Mouse (Mus musculus) midbrain, embryonic 10.5 days (tissue): ENCODE measurements around the gene Tbl1xr1. TPM values are rescaled to one million over a fixed set of nuclear protein-coding genes. Genes with fewer than 3 reads are reported as not detected.

Source experiments
- DNase-seq: peaks from one replicate; pipeline ENCODE4 v3.0.0-alpha.2; 2017; ENCODE audit warnings: low spot score
- H3K27ac ChIP-seq: fragments of 300-500 bp; sonication (generic); replicated peaks from 2 replicates; pipeline ENCODE4 v1.5.1; 2016; ENCODE audit warnings: mild to moderate bottlenecking
- H3K27me3 ChIP-seq: fragments of 300-500 bp; sonication (generic); 2 replicates; pipeline ENCODE4 v1.6.1; 2016; ENCODE audit warnings: low read depth, mild to moderate bottlenecking; ENCODE audit not compliant: poor library complexity, severe bottlenecking
- H3K36me3 ChIP-seq: fragments of 300-500 bp; sonication (generic); 2 replicates; pipeline ENCODE4 v1.6.1; 2016; ENCODE audit warnings: mild to moderate bottlenecking, moderate library complexity
- H3K4me1 ChIP-seq: fragments of 300-500 bp; sonication (generic); 2 replicates; pipeline ENCODE4 v1.6.1; 2016
- H3K4me3 ChIP-seq: fragments of 300-500 bp; sonication (generic); 2 replicates; pipeline ENCODE4 v1.5.1; 2016; ENCODE audit warnings: mild to moderate bottlenecking, moderate library complexity
- H3K9me3 ChIP-seq: fragments of 300-500 bp; sonication (generic); replicated peaks from 2 replicates; pipeline ENCODE4 v1.6.1; 2016; ENCODE audit warnings: mild to moderate bottlenecking
- WGBS: fragments of 180-500 bp; shearing (Covaris S2); methylation state at CpG from one replicate; pipeline ENCODE4 v1.1.7; 2016; 5-methylcytosine and 5-hydroxymethylcytosine counted together
- polyA plus RNA-seq: library from polyadenylated mRNA; unstranded; fragments of >200 nt; fragmentation: Nextera tagmentation; extraction: Ambion mirVana; gene quantifications from 2 replicates; pipeline ENCODE4 v1.2.1, GENCODE M21; 2016

Tbl1xr1 gene
- polyA plus RNA-seq, 1 experiment from 2014 or later, result 20.7 TPM

DNA sequence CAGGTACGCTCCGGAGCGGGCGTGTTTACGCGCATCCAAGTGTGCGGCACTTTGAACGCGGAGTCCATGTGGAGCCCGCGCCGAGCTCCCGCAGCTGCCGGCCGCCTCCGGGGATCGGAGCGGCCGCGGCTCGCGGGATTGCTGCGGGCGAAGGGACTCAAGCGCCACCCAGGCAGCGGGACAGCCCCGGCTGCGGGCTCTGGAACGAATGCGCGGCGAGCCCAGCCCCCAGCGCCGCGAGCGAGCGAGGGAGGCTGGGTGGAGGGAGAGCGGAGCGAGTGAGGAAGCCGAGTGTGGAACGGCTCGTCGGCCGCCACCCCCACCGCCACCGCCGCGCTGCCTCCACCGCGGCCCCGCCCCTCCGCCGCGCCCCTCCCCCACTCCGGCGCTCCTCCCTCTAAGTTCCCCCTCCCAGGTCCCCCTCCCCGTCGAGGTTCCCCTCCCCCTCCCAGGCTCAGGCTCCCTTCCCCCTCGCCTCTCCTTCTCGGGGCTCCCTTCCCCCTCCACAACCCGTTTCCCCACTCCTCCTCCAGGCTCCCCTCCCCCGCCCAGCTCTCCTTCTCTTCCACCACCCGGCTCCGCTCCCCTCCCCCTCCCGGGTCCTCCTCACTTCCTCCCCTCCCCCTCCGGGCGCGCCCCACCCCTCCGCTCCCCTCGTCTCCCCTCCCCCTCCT is 428 bp upstream of the Tbl1xr1 start:
- Histone ChIP-seq H3K36me3 (peaks cover 10% of the 10 kb centered on the region), H3K9me3 (no peaks in the 10 kb centered on the region), H3K27me3 (no peaks in the 10 kb centered on the region), H3K4me1 (peaks cover 32% of the 10 kb centered on the region), H3K27ac (peak overlapping the region; percentile 100), H3K4me3 (peak overlapping the region; percentile 92)
- 0% methylated on average over 32 of the region's 70 CpGs for WGBS
- DNase-seq, result peak; percentile 97

GRCm38 (mm10) chr3:22076936-22077656 is 644 bp downstream of the Tbl1xr1 start:
- Histone ChIP-seq H3K27me3 (no peaks in the 10 kb centered on the region), H3K9me3 (no peaks in the 10 kb centered on the region), H3K4me3 (peak overlapping the region; percentile 92), H3K36me3 (peaks cover 15% of the 10 kb centered on the region), H3K4me1 (peaks cover 32% of the 10 kb centered on the region), H3K27ac (peak overlapping the region; percentile 100)
- DNase-seq, result no peak
- under 1% methylated on average over 64 of the region's 64 CpGs for WGBS

DNA sequence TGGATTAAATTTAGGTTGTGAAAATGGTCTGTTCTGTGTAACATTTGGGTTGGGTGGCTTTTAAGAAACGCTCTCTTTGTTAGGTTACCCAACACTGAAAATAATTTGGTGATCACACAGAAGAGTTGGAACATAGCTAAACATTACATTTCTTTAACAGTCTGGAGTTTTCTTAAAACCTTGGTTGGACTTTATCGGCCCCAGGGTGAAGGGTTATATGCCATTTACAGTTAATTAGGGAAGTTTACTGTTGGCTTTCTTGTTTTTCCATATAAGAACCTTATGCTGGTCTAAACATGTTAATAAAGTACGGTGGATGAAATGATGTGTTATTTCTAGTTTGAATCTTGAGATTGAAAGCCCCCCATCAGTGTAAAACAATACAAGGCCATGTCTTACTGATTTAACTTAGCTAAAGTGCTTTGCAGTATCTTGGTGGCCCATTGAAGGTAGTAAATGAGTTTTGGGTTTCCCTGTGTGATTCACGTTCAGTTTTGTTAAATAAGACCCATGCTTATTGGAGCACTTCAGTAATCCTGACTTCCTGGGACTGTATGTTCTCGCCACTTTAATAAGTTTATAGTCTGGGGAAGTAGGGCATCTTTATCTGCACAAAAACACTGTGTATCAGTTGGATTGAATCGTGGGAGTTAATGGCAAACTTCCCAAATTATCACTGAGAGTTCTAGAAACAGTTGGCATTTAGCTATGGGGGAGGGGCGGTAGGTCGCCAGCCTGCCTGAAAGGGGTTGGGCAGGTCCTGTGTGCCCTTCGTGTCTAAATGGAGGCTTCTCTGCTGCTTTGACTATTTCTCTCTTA is 1.4 kb downstream of the Tbl1xr1 start:
- no peaks in the 10 kb centered on the region for H3K9me3 ChIP-seq
- 7% methylated on average over 9 of the region's 9 CpGs for WGBS
- peak; percentile 24 for DNase-seq
- H3K27me3 ChIP-seq, result no peaks in the 10 kb centered on the region
- peaks cover 32% of the 10 kb centered on the region for H3K4me1 ChIP-seq
- H3K27ac ChIP-seq, result peak overlapping the region; percentile 100
- peaks cover 15% of the 10 kb centered on the region for H3K36me3 ChIP-seq
- H3K4me3 ChIP-seq, result peak overlapping the region; percentile 92

GRCm38 (mm10) chr3:22078529-22078928 is 2.1 kb downstream of the Tbl1xr1 start:
- peaks cover 32% of the 10 kb centered on the region for H3K4me1 ChIP-seq
- no peaks in the 10 kb centered on the region for H3K9me3 ChIP-seq
- no peaks in the 10 kb centered on the region for H3K27me3 ChIP-seq
- DNase-seq, result no peak
- peaks cover 15% of the 10 kb centered on the region for H3K36me3 ChIP-seq
- H3K4me3 ChIP-seq, result peak overlapping the region; percentile 92
- peak overlapping the region; percentile 100 for H3K27ac ChIP-seq
- 58% methylated on average over 3 of the region's 3 CpGs for WGBS

DNA sequence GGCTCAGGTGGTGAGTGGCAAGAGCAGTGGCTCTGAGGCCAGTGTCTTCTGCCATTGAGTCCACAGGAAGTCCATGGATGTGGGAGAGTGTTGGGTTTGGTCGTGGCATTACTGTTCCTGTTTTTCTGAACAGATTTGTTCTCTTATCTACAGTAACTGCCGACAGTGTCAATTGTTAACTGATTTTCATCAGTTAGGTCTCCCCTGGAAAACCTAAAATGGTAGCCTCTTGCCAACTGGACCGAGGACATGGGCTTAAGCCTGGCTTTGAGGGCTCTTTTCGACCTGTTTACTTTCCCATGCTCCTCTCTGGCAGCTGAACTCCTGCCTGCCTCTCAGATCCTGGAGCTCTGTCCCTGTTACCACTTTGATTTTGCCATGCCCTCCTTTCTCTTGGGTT is 5.4 kb downstream of the Tbl1xr1 start:
- 91% methylated on average over 4 of the region's 4 CpGs for WGBS
- H3K4me1 ChIP-seq, result peaks cover 22% of the 10 kb centered on the region
- no peaks in the 10 kb centered on the region for H3K9me3 ChIP-seq
- no peak overlapping the region for H3K27ac ChIP-seq
- H3K4me3 ChIP-seq, result no peak overlapping the region
- H3K36me3 ChIP-seq, result peaks cover 37% of the 10 kb centered on the region
- no peak for DNase-seq
- no peaks in the 10 kb centered on the region for H3K27me3 ChIP-seq

GRCm38 (mm10) chr3:22082823-22083222 is 6.4 kb downstream of the Tbl1xr1 start:
- Histone ChIP-seq H3K9me3 (no peaks in the 10 kb centered on the region), H3K4me3 (no peak overlapping the region), H3K4me1 (peaks cover 20% of the 10 kb centered on the region), H3K36me3 (peaks cover 37% of the 10 kb centered on the region), H3K27ac (no peak overlapping the region), H3K27me3 (no peaks in the 10 kb centered on the region)
- 92% methylated on average over 4 of the region's 4 CpGs for WGBS
- DNase-seq, result no peak

DNA sequence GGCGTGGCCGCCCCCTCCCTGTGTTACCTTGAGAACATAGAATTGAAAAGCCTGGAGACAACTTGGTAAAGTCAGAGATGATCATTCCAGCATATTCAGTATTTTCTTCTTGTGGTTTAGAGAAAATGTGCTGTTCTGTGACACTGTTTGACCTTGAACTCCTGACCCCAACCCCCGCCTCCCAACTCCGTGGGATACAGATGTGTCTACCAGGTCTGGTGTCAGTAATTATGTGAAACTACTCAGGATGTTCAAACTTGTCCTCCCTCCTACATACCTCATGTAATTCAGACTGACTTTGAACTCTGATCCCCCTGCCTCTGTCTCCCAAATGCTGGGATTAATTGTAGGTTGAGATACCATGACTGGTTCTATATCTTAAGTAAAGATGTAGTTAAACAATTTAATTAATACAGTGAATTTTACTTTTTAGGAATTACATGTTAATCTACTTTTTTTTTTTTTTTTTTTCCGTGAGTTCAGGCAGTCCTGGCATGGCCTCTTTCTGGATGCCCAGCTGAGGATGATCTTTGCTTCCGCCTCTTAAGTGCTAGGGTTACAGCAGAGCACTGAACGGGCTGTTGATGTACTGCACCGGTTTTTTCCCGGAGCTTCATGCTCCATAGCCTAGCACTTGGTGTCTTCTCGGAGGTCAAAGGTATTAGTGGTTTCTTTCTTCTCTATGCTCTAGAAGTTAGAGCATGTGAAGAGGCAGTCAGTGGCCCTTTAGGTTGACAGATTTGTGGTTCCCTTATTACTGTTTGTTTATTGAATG is 8.0 kb downstream of the Tbl1xr1 start:
- Histone ChIP-seq H3K4me1 (peaks cover 4% of the 10 kb centered on the region), H3K27ac (no peak overlapping the region), H3K9me3 (no peaks in the 10 kb centered on the region), H3K27me3 (no peaks in the 10 kb centered on the region), H3K4me3 (no peak overlapping the region), H3K36me3 (peaks cover 34% of the 10 kb centered on the region)
- no peak for DNase-seq
- WGBS, result 89% methylated on average over 10 of the region's 10 CpGs

- 90% methylated on average over 3 of the region's 3 CpGs for WGBS
- H3K27ac ChIP-seq, result no peak overlapping the region
- no peaks in the 10 kb centered on the region for H3K27me3 ChIP-seq
- DNase-seq, result no peak
- no peaks in the 10 kb centered on the region for H3K9me3 ChIP-seq
- H3K36me3 ChIP-seq, result peaks cover 38% of the 10 kb centered on the region
- no peak overlapping the region for H3K4me3 ChIP-seq
- no peaks in the 10 kb centered on the region for H3K4me1 ChIP-seq
Measured at GRCm38 (mm10) chr3:22089825-22090224, 13.4 kb downstream of the Tbl1xr1 start.

DNA sequence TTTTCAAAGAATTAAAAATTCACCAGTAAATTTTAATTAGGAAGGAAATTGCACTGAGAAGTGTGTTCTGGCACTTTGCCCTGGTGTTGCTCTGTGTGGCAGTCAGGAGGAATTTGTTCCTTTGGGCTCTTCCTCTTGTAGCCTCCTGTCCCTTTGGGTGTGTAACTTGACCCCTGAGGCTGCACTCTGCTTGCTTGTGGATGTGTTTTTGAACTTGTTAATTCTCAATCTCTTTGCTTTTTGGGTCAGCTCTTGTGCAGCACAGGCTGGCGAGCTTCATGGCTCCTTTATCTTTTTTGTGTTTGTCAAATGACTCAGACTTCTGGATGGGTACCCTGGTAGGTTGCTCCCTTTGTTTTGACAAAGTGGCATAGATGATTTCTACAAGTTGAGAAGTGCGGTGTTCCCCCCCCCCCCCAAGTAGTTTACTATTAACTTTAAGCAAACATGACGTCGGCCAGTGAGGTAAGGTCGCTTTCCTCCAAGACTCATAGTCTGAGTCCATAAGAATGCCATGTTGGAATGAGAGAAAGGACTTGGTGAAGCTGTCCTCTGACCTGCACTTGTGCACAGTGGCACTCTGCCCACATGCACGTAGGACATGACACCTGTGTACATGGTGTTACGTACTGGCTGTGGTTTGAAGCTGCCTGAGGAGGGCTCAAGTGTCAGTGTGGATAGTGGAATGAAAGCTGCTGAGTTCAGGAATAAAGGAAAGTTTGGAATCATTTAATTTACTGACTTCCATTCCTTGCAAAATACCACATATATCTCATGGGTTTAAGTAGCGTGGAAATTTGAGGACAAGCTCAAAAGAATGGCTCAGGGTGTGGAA is 14.2 kb downstream of the Tbl1xr1 start:
- DNase-seq, result no peak
- Histone ChIP-seq H3K36me3 (peaks cover 31% of the 10 kb centered on the region), H3K4me1 (no peaks in the 10 kb centered on the region), H3K27ac (no peak overlapping the region), H3K9me3 (no peaks in the 10 kb centered on the region), H3K27me3 (no peaks in the 10 kb centered on the region), H3K4me3 (no peak overlapping the region)
- 93% methylated on average over 8 of the region's 8 CpGs for WGBS

DNA sequence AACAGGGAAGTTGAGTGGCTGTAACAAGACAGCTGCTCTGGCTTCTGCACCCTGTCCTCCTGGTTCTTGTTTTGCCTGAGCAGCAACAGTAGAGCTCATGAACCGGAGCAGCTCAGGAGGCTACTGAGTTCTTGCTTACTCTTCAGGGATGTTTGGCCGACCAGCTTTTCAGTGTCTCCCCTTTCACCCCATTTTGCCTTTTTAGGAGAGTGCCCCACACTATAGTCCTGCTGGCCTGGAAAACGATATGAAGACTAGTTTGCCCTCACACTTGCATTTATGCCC is 14.8 kb downstream of the Tbl1xr1 start:
- no peaks in the 10 kb centered on the region for H3K27me3 ChIP-seq
- H3K36me3 ChIP-seq, result peaks cover 33% of the 10 kb centered on the region
- H3K4me3 ChIP-seq, result no peak overlapping the region
- no peak for DNase-seq
- 91% methylated on average over 3 of the region's 3 CpGs for WGBS
- no peak overlapping the region for H3K27ac ChIP-seq
- H3K4me1 ChIP-seq, result no peaks in the 10 kb centered on the region
- peaks cover 3% of the 10 kb centered on the region; the same call in 1 of the 2 replicates for H3K9me3 ChIP-seq

- Histone ChIP-seq H3K27me3 (no peaks in the 10 kb centered on the region), H3K4me1 (no peaks in the 10 kb centered on the region), H3K4me3 (no peak overlapping the region), H3K9me3 (peaks cover 3% of the 10 kb centered on the region; the same call in 1 of the 2 replicates), H3K36me3 (peaks cover 31% of the 10 kb centered on the region), H3K27ac (no peak overlapping the region)
- WGBS, result 88% methylated on average over 3 of the region's 3 CpGs
- DNase-seq, result no peak
Measured at GRCm38 (mm10) chr3:22091681-22092080, 15.2 kb downstream of the Tbl1xr1 start.

- H3K4me3 ChIP-seq, result no peak overlapping the region
- H3K27me3 ChIP-seq, result no peaks in the 10 kb centered on the region
- H3K4me1 ChIP-seq, result no peaks in the 10 kb centered on the region
- 91% methylated on average over 5 of the region's 5 CpGs for WGBS
- no peak for DNase-seq
- no peak overlapping the region for H3K27ac ChIP-seq
- H3K36me3 ChIP-seq, result peaks cover 40% of the 10 kb centered on the region
- peaks cover 3% of the 10 kb centered on the region; the same call in 1 of the 2 replicates for H3K9me3 ChIP-seq
Measured at GRCm38 (mm10) chr3:22092784-22093183, 16.3 kb downstream of the Tbl1xr1 start.
